Mouse (Mus musculus) lung, embryonic 16.5 days (tissue): ENCODE data around the gene Pdk2. TPM values are rescaled to one million over a fixed set of nuclear protein-coding genes. Genes with fewer than 3 reads are reported as not detected.

ENCODE experiments used
- ATAC-seq: fragments of 200-750 bp; cut with Nextera tagmentation; 2 replicates; pipeline ENCODE4 v1.8.0; 2017; ENCODE audit warnings: low read depth, mild to moderate bottlenecking, moderate library complexity
- H3K27ac ChIP-seq: fragments of 300-500 bp; sonication (generic); 2 replicates; pipeline ENCODE4 v1.5.1; 2014; ENCODE audit warnings: mild to moderate bottlenecking, control low read depth, low read length
- H3K27me3 ChIP-seq: fragments of 300-500 bp; sonication (generic); 2 replicates; pipeline ENCODE4 v1.6.1; 2014; ENCODE audit warnings: low read depth, low read length, mixed read lengths; ENCODE audit not compliant: control insufficient read depth, insufficient read depth
- H3K36me3 ChIP-seq: fragments of 300-500 bp; sonication (generic); 2 replicates; pipeline ENCODE4 v1.6.1; 2014; ENCODE audit warnings: low read length; ENCODE audit not compliant: control insufficient read depth, insufficient read depth
- H3K4me1 ChIP-seq: fragments of 300-500 bp; sonication (generic); replicated peaks from 2 replicates; pipeline ENCODE4 v1.6.1; 2014; ENCODE audit warnings: low read length, mixed read lengths; ENCODE audit not compliant: control insufficient read depth, insufficient read depth
- H3K4me2 ChIP-seq: fragments of 300-500 bp; sonication (generic); 2 replicates; pipeline ENCODE4 v1.6.1; 2014; ENCODE audit warnings: low read depth, low read length, control low read depth
- H3K4me3 ChIP-seq: fragments of 300-500 bp; sonication (generic); 2 replicates; pipeline ENCODE4 v1.5.1; 2014; ENCODE audit warnings: mild to moderate bottlenecking, low read length, control low read depth
- H3K9ac ChIP-seq: fragments of 300-500 bp; sonication (generic); 2 replicates; pipeline ENCODE4 v1.6.1; 2014; ENCODE audit warnings: low read length, control low read depth
- H3K9me3 ChIP-seq: fragments of 300-500 bp; sonication (generic); 2 replicates; pipeline ENCODE4 v1.6.1; 2016; ENCODE audit warnings: low read length; ENCODE audit not compliant: control insufficient read depth
- WGBS: fragments of 180-500 bp; shearing (Covaris S2); extraction: QIAGEN DNeasy Blood & Tissue Kit; methylation state at CpG from one replicate; pipeline ENCODE4 v1.1.7; 2014; 5-methylcytosine and 5-hydroxymethylcytosine counted together
- polyA plus RNA-seq: library from polyadenylated mRNA; unstranded; fragments of >200 nt; fragmentation: Nextera tagmentation; extraction: Ambion mirVana; gene quantifications from 2 replicates; pipeline ENCODE4 v1.2.1, GENCODE M21; 2015

Gene Pdk2
- polyA plus RNA-seq, 1 experiment from 2014 or later = 43.3 TPM

- Histone ChIP-seq H3K27ac (no peak overlapping the region), H3K27me3 (no peaks in the 10 kb centered on the region; the same call in 1 of the 2 replicates), H3K4me2 (no peak overlapping the region), H3K4me1 (peaks cover 46% of the 10 kb centered on the region), H3K9ac (no peak overlapping the region), H3K36me3 (no peaks in the 10 kb centered on the region), H3K4me3 (no peak overlapping the region), H3K9me3 (no peaks in the 10 kb centered on the region)
- ATAC-seq = no peak
- WGBS = 77% methylated on average over 7 of the region's 7 CpGs
Observed at GRCm38 (mm10) chr11:95082896-95083295, 41.7 kb upstream of the Pdk2 start.

GRCm38 (mm10) chr11:95080783-95081182, 39.6 kb upstream of the Pdk2 start:
- 80% methylated on average over 6 of the region's 6 CpGs for WGBS
- Histone ChIP-seq H3K27ac (no peak overlapping the region; the same call in 1 of the 2 replicates), H3K27me3 (peaks cover 9% of the 10 kb centered on the region), H3K9me3 (no peaks in the 10 kb centered on the region), H3K4me3 (no peak overlapping the region), H3K9ac (no peak overlapping the region), H3K4me1 (peaks cover 39% of the 10 kb centered on the region), H3K36me3 (no peaks in the 10 kb centered on the region), H3K4me2 (no peak overlapping the region)
- ATAC-seq = no peak

GRCm38 (mm10) chr11:95079256-95079875, 38.2 kb upstream of the Pdk2 start:
- no peaks in the 10 kb centered on the region for H3K36me3 ChIP-seq
- no peak overlapping the region for H3K4me2 ChIP-seq
- 35% methylated on average over 6 of the region's 6 CpGs for WGBS
- peak overlapping the region; percentile 64 for H3K27ac ChIP-seq
- ATAC-seq = 0 out of 2 replicates have a peak, but pooled peaks have one; percentile 6
- no peaks in the 10 kb centered on the region for H3K9me3 ChIP-seq
- H3K4me1 ChIP-seq = peaks cover 46% of the 10 kb centered on the region
- H3K27me3 ChIP-seq = peaks cover 14% of the 10 kb centered on the region
- H3K9ac ChIP-seq = no peak overlapping the region
- H3K4me3 ChIP-seq = no peak overlapping the region

- WGBS = 49% methylated on average over 7 of the region's 7 CpGs
Observed at GRCm38 (mm10) chr11:95077956-95078355, 36.8 kb upstream of the Pdk2 start.

GRCm38 (mm10) chr11:95076536-95077111, 35.5 kb upstream of the Pdk2 start, which contains the start of gene Itga3:
Itga3 (minus strand) TSS chr11:95076801.
- under 1% methylated on average over 51 of the region's 51 CpGs for WGBS
- no peaks in the 10 kb centered on the region for H3K9me3 ChIP-seq
- peak within 1 kb of the TSS; percentile 77 for H3K9ac ChIP-seq
- H3K27me3 ChIP-seq = peaks cover 14% of the 10 kb centered on the region
- peaks cover 71% of the 10 kb centered on the region for H3K4me1 ChIP-seq
- peak; percentile 81 for ATAC-seq
- no peaks in the 10 kb centered on the region for H3K36me3 ChIP-seq
- peak within 1 kb of the TSS; percentile 77 for H3K4me2 ChIP-seq
- peak within 1 kb of the TSS; percentile 94 for H3K27ac ChIP-seq
- H3K4me3 ChIP-seq = peak within 1 kb of the TSS; percentile 68

More at GRCm38 (mm10) chr11:95077956-95078355, 36.8 kb upstream of the Pdk2 start:
- Histone ChIP-seq H3K4me2 (peak overlapping the region; percentile 6; the same call in 1 of the 2 replicates), H3K9me3 (no peaks in the 10 kb centered on the region), H3K4me3 (no peak overlapping the region), H3K36me3 (no peaks in the 10 kb centered on the region), H3K27ac (no peak overlapping the region), H3K9ac (no peak overlapping the region), H3K27me3 (peaks cover 14% of the 10 kb centered on the region), H3K4me1 (peaks cover 57% of the 10 kb centered on the region)
- no peak for ATAC-seq

GRCm38 (mm10) chr11:95076041-95076535, 34.9 kb upstream of the Pdk2 start:
- 1% methylated on average over 42 of the region's 42 CpGs for WGBS
- peak overlapping the region; percentile 77 for H3K4me2 ChIP-seq
- H3K4me3 ChIP-seq = peak overlapping the region; percentile 68
- H3K9me3 ChIP-seq = no peaks in the 10 kb centered on the region
- ATAC-seq = peak; percentile 41
- H3K27ac ChIP-seq = peak overlapping the region; percentile 94
- H3K36me3 ChIP-seq = no peaks in the 10 kb centered on the region
- H3K4me1 ChIP-seq = peaks cover 76% of the 10 kb centered on the region
- peaks cover 14% of the 10 kb centered on the region for H3K27me3 ChIP-seq
- peak overlapping the region; percentile 77 for H3K9ac ChIP-seq

- no peak for ATAC-seq
- Histone ChIP-seq H3K4me3 (peak overlapping the region; percentile 68), H3K27me3 (peaks cover 14% of the 10 kb centered on the region), H3K36me3 (no peaks in the 10 kb centered on the region), H3K4me1 (peaks cover 76% of the 10 kb centered on the region), H3K4me2 (peak overlapping the region; percentile 77), H3K9me3 (no peaks in the 10 kb centered on the region), H3K27ac (peak overlapping the region; percentile 94), H3K9ac (peak overlapping the region; percentile 77)
- WGBS = 3% methylated on average over 19 of the region's 19 CpGs
Observed at GRCm38 (mm10) chr11:95075197-95076040, 34.3 kb upstream of the Pdk2 start.

GRCm38 (mm10) chr11:95074694-95075093, 33.5 kb upstream of the Pdk2 start:
- Histone ChIP-seq H3K9me3 (no peaks in the 10 kb centered on the region), H3K4me3 (peak overlapping the region; percentile 68), H3K36me3 (no peaks in the 10 kb centered on the region), H3K27ac (peak overlapping the region; percentile 94), H3K4me2 (peak overlapping the region; percentile 77), H3K27me3 (peaks cover 14% of the 10 kb centered on the region), H3K4me1 (peaks cover 76% of the 10 kb centered on the region), H3K9ac (peak overlapping the region; percentile 36; the same call in 1 of the 2 replicates)
- ATAC-seq = no peak
- WGBS = 41% methylated on average over 4 of the region's 4 CpGs

- Histone ChIP-seq H3K4me2 (peak overlapping the region; percentile 77; the same call in 1 of the 2 replicates), H3K27me3 (peaks cover 14% of the 10 kb centered on the region), H3K4me3 (no peak overlapping the region), H3K27ac (no peak overlapping the region), H3K4me1 (peaks cover 76% of the 10 kb centered on the region), H3K36me3 (no peaks in the 10 kb centered on the region), H3K9ac (no peak overlapping the region), H3K9me3 (no peaks in the 10 kb centered on the region)
- no peak for ATAC-seq
- WGBS = 56% methylated on average over 4 of the region's 4 CpGs
Observed at GRCm38 (mm10) chr11:95073835-95074234, 32.7 kb upstream of the Pdk2 start.
